ENCODE assay signal across 8 mouse cellular contexts in genomic region chr11:34832678-34833077, GRCm38 (mm10). TPM values are rescaled to one million over a fixed set of nuclear protein-coding genes. Genes with fewer than 3 reads are reported as not detected.
DNase-seq lines count a peak whose midpoint lies in the region; ATAC-seq and TF ChIP-seq lines count a peak whose summit lies in the region.

No protein-coding gene starts in this region.

- H3K4me2 ChIP-seq in limb, embryonic 15.5 days: peak overlapping the region; percentile 68

- 11% methylated on average over 5 of the region's 5 CpGs for WGBS in limb, embryonic 15.5 days

- H3K4me1 ChIP-seq in erythroblast, embryonic 14.5 days (ENCODE audit: control insufficient read depth): peaks cover 20% of the 10 kb centered on the region
- H3K4me1 ChIP-seq in embryonic fibroblast, embryonic 13.5 days (ENCODE audit: control insufficient read depth, insufficient read depth, low read length): no peaks in the 10 kb centered on the region
- peaks cover 7% of the 10 kb centered on the region for H3K4me1 ChIP-seq in limb, embryonic 15.5 days

- H3K9me3 ChIP-seq in erythroblast, embryonic 14.5 days (ENCODE audit: control insufficient read depth, low read length): no peaks in the 10 kb centered on the region
- H3K9me3 ChIP-seq in limb, embryonic 15.5 days: no peaks in the 10 kb centered on the region

- H3K9ac ChIP-seq in limb, embryonic 15.5 days: peak overlapping the region; percentile 59

- peak; percentile 5 for DNase-seq in 3134 (ENCODE audit: extremely low read depth, insufficient read length, low spot score)
- DNase-seq in adrenal gland, postnatal 4 days (ENCODE audit: low spot score in 2 of 2): no peak
- no peak for DNase-seq in left cerebral cortex, postnatal 10 days (ENCODE audit: extremely low spot score in 1 of 2, low spot score in 2 of 2)
- DNase-seq in gastrocnemius, adult 8-10 months (ENCODE audit: low spot score in 2 of 2): no peak

- TF ChIP-seq CTCF in embryonic fibroblast, embryonic 13.5 days (IDR thresholded peaks at IDR 0.05; ENCODE audit: borderline replicate concordance, insufficient read depth, low read length): no peak

- no peak for ATAC-seq in erythroblast, adult 5-6 weeks (replicated peaks; ENCODE audit: low FRiP score, poor library complexity, severe bottlenecking)
- ATAC-seq in limb, embryonic 15.5 days (ENCODE audit: insufficient number of reproducible peaks, low FRiP score, low TSS enrichment, low read depth): no peak

- no peaks in the 10 kb centered on the region for H3K27me3 ChIP-seq in erythroblast, embryonic 14.5 days (ENCODE audit: control insufficient read depth)
- no peaks in the 10 kb centered on the region for H3K27me3 ChIP-seq in limb, embryonic 15.5 days

- intact Hi-C loops in left cerebral cortex, postnatal 10 days (cut with DNase I): no loop called here

- H3K4me3 ChIP-seq in erythroblast, embryonic 14.5 days (replicated peaks): peak overlapping the region; percentile 73
- peak overlapping the region; percentile 99 for H3K4me3 ChIP-seq in embryonic fibroblast, embryonic 13.5 days (ENCODE audit: insufficient read depth, low read length)
- H3K4me3 ChIP-seq in limb, embryonic 15.5 days: peak overlapping the region; percentile 78

- TF ChIP-seq POLR2A in embryonic fibroblast, embryonic 13.5 days (IDR thresholded peaks at IDR 0.05; ENCODE audit: low read depth, low read length): no peak

- H3K36me3 ChIP-seq in erythroblast, embryonic 14.5 days (ENCODE audit: control insufficient read depth): peaks cover 35% of the 10 kb centered on the region
- peaks cover 16% of the 10 kb centered on the region for H3K36me3 ChIP-seq in limb, embryonic 15.5 days

- no peak overlapping the region for H3K27ac ChIP-seq in embryonic fibroblast, embryonic 13.5 days (ENCODE audit: insufficient read depth, low read length)
- no peak overlapping the region for H3K27ac ChIP-seq in limb, embryonic 15.5 days

RNA-seq across cellular contexts. Expression of gene Spdl1, which starts 0.8 kb away (rescaled TPM):
- 0.51 and 0.75 TPM in 2 replicates for polyA plus RNA-seq in erythroblast, embryonic 14.5 days (2012)
- 5.2 and 9.2 TPM in 2 replicates for total RNA-seq in erythroblast, adult 5-6 weeks (2015; ENCODE audit: low replicate concordance)
- 15.4 and 20.5 TPM in 2 replicates for total RNA-seq in erythroblast, adult 5-6 weeks (2017; ENCODE audit: low replicate concordance)
- polyA plus RNA-seq in embryonic fibroblast, embryonic 13.5 days (2011; ENCODE audit: insufficient read length, low read depth, missing spikeins): 12.7 and 16.2 TPM in 2 replicates
- polyA plus RNA-seq in limb, embryonic 15.5 days (2015; fragmentation: Nextera tagmentation; extraction: Ambion mirVana): 16.0 and 17.2 TPM in 2 replicates
- total RNA-seq in adrenal gland, postnatal 4 days (2021): 1 to 10 TPM; 8.3 to 9.3 TPM
- total RNA-seq in left cerebral cortex, postnatal 10 days (2021): under 1 TPM; 0.81 to 0.95 TPM
- total RNA-seq in gastrocnemius, adult 8-10 months (2022): under 1 TPM in 2 of 4 experiments, not detected in 2; 0.11 to 0.39 TPM

RNA-seq across cellular contexts. Expression of gene Dock2, which starts 49.0 kb away (rescaled TPM):
- 0.01 and 0.05 TPM in 2 replicates for polyA plus RNA-seq in erythroblast, embryonic 14.5 days (2012)
- 35.7 and 35.9 TPM in 2 replicates for total RNA-seq in erythroblast, adult 5-6 weeks (2015; ENCODE audit: low replicate concordance)
- total RNA-seq in erythroblast, adult 5-6 weeks (2017; ENCODE audit: low replicate concordance): 27.5 and 32.6 TPM in 2 replicates
- 0.56 TPM in 1 of 2 replicates, not detected in the other for polyA plus RNA-seq in embryonic fibroblast, embryonic 13.5 days (2011; ENCODE audit: insufficient read length, low read depth, missing spikeins)
- polyA plus RNA-seq in limb, embryonic 15.5 days (2015; fragmentation: Nextera tagmentation; extraction: Ambion mirVana): 2.4 and 2.6 TPM in 2 replicates
- 1 to 10 TPM; 3.4 to 4.4 TPM for total RNA-seq in adrenal gland, postnatal 4 days (2021)
- total RNA-seq in left cerebral cortex, postnatal 10 days (2021): 1 to 10 TPM; 3.5 to 3.6 TPM
- total RNA-seq in gastrocnemius, adult 8-10 months (2022): under 1 TPM; 0.39 to 0.67 (median 0.50) TPM

Comparison
In these comparisons a context has a peak if more than half of its experiments do, and no peak if none do; other contexts are left out.
1. RNA of gene Dock2, which starts 49.0 kb away (total RNA-seq): 27.5 to 35.9 TPM in erythroblast, adult 5-6 weeks; 3.4 to 4.4 TPM in adrenal gland, postnatal 4 days, 3.5 to 3.6 TPM in left cerebral cortex, postnatal 10 days and 0.39 to 0.67 TPM in gastrocnemius, adult 8-10 months; every median in the first group is over 4 times any median in the second.
2. Peak in every context shown above with its lines, with median percentiles within 50 percentile points of each other: H3K4me3 ChIP-seq.